Mouse (Mus musculus) lung, adult 10 weeks (tissue): Measurements from ENCODE around the gene H2afv. TPM values are rescaled to one million over a fixed set of nuclear protein-coding genes. Genes with fewer than 3 reads are reported as not detected.

Experiments
- polyA plus RNA-seq: library from polyadenylated mRNA; stranded (reverse); fragments of 350-450 nt; fragmentation: Illumina TruSeq; extraction: RNeasy Lipid Tissue Mini Kit (QIAGEN cat#74804); gene quantifications from one replicate; pipeline ENCODE4 v1.2.3, GENCODE M21; 2014; ENCODE audit warnings: low read depth, low replicate concordance; ENCODE audit not compliant: insufficient read depth

H2afv gene
- 125 TPM for polyA plus RNA-seq

GRCm38 (mm10) chr11:6444077-6444853 is at the start of gene H2afv:
TSS of gene H2afv (minus strand) at chr11:6444443.

GRCm38 (mm10) chr11:6475867-6476484 is 31.7 kb upstream of the H2afv start, which contains the start of gene Purb:
TSS of gene Purb (minus strand) at chr11:6475917.

GRCm38 (mm10) chr11:6414751-6415550 is 29.3 kb downstream of the H2afv start, which contains the start of gene Ppia:
TSS of gene Ppia (plus strand) at chr11:6415443.

GRCm38 (mm10) chr11:6388726-6389413 is 55.4 kb downstream of the H2afv start, which contains the start of gene Zmiz2:
TSS of gene Zmiz2 (plus strand) at chr11:6389074.

Other genes with a start within 250 kb of the H2afv start
- gene A730071L15Rik, start 244.4 kb downstream of the H2afv start, polyA plus RNA-seq: not detected
- gene Nudcd3, start 244.0 kb downstream of the H2afv start, polyA plus RNA-seq: 31.4 TPM
- not detected for gene Npc1l1, start 214.3 kb downstream of the H2afv start, polyA plus RNA-seq
- gene Ddx56, start 176.7 kb downstream of the H2afv start, polyA plus RNA-seq: 22.9 TPM
- gene Tmed4, start 169.6 kb downstream of the H2afv start, polyA plus RNA-seq: 67.5 TPM
- 68.9 TPM for gene Ogdh, start 152.8 kb downstream of the H2afv start, polyA plus RNA-seq
- 15.7 TPM for gene Zmiz2, start 55.4 kb downstream of the H2afv start, polyA plus RNA-seq
- gene Ppia, start 29.0 kb downstream of the H2afv start, polyA plus RNA-seq: 1,907 TPM
- 17.3 TPM for gene Purb, start 31.5 kb upstream of the H2afv start, polyA plus RNA-seq
- gene Myo1g, start 76.5 kb upstream of the H2afv start, polyA plus RNA-seq: 14.6 TPM
- 37.8 TPM for gene Ccm2, start 102.4 kb upstream of the H2afv start, polyA plus RNA-seq
- gene Nacad, start 161.6 kb upstream of the H2afv start, polyA plus RNA-seq: 2.9 TPM
- gene Tbrg4, start 181.6 kb upstream of the H2afv start, polyA plus RNA-seq: 12.1 TPM
- gene Wap, start 194.2 kb upstream of the H2afv start, polyA plus RNA-seq: not detected
- 5.7 TPM for gene Ramp3, start 214.1 kb upstream of the H2afv start, polyA plus RNA-seq